Mouse (Mus musculus): ENCODE data around the gene Klhl40. TPM values are rescaled to one million over a fixed set of nuclear protein-coding genes. Genes with fewer than 3 reads are reported as not detected.
A peak's percentile ranks its signal among the peaks of the same experiment; 100 is the strongest.

Gene Klhl40
- polyA plus RNA-seq (2015; fragmentation: Nextera tagmentation; extraction: Ambion mirVana) = 0.27 and 0.32 TPM in 2 replicates

DNA sequence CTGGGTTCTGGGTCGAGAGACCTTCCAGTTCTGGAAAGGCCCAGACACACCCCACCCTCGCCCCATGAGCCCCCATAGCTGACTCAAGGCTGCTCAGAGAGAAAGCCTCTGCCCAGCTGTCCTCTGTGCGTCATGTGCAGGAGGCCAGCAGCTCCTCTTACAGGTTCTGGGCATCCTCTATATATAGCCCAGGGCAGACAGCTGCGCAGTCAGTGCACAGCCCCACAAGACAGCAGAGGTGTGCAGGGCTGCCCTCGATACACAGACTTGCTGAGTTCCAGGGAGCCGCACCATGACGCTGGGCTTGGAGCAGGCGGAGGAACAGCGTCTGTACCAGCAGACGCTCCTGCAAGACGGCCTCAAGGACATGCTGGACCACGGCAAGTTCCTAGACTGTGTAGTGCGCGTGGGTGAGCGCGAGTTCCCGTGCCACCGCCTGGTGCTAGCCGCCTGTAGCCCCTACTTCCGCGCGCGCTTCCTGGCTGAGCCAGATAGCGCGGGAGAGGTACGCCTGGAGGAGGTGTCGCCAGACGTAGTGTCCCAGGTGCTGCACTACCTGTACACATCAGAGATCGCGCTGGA is at the start of gene Klhl40:
TSS of gene Klhl40 (plus strand) at position 124 of the 582 bp plus-strand sequence.
- Histone ChIP-seq H3K36me3 (ENCODE audit: control insufficient read depth, insufficient read depth, low read length) (no peaks in the 10 kb centered on the region), H3K4me2 (ENCODE audit: low read depth, low read length) (peak within 1 kb of the TSS; percentile 54), H3K9me3 (ENCODE audit: control insufficient read depth, low read length) (no peaks in the 10 kb centered on the region), H3K27me3 (replicated peaks; ENCODE audit: control insufficient read depth, insufficient read depth, low read length) (peaks cover 36% of the 10 kb centered on the region), H3K4me1 (ENCODE audit: control insufficient read depth, insufficient read depth, low read length) (peaks cover 5% of the 10 kb centered on the region), H3K4me3 (ENCODE audit: low read length) (peak within 1 kb of the TSS; percentile 37), H3K27ac (ENCODE audit: low read length) (no peak within 1 kb of the TSS), H3K9ac (ENCODE audit: low read depth, low read length) (peak within 1 kb of the TSS; percentile 30; the same call in 1 of the 2 replicates)
- peak; percentile 36; the same call in 1 of the 2 replicates for ATAC-seq
- 15% methylated on average over 30 of the region's 30 CpGs for WGBS

GRCm38 (mm10) chr9:121740490-121740889 is 36.9 kb upstream of the Klhl40 start:
- Histone ChIP-seq H3K4me3 (ENCODE audit: low read length) (no peak overlapping the region), H3K9ac (ENCODE audit: low read depth, low read length) (no peak overlapping the region), H3K27me3 (replicated peaks; ENCODE audit: control insufficient read depth, insufficient read depth, low read length) (no peaks in the 10 kb centered on the region), H3K9me3 (ENCODE audit: control insufficient read depth, low read length) (no peaks in the 10 kb centered on the region), H3K36me3 (ENCODE audit: control insufficient read depth, insufficient read depth, low read length) (peaks cover 7% of the 10 kb centered on the region), H3K4me2 (ENCODE audit: low read depth, low read length) (no peak overlapping the region), H3K4me1 (ENCODE audit: control insufficient read depth, insufficient read depth, low read length) (no peaks in the 10 kb centered on the region), H3K27ac (ENCODE audit: low read length) (no peak overlapping the region)
- 85% methylated on average over 6 of the region's 6 CpGs for WGBS
- ATAC-seq = no peak

- H3K36me3 ChIP-seq (ENCODE audit: control insufficient read depth, insufficient read depth, low read length) = peaks cover 7% of the 10 kb centered on the region
- no peak overlapping the region for H3K27ac ChIP-seq (ENCODE audit: low read length)
- no peaks in the 10 kb centered on the region for H3K4me1 ChIP-seq (ENCODE audit: control insufficient read depth, insufficient read depth, low read length)
- no peak for ATAC-seq
- WGBS = 95% methylated on average over 3 of the region's 3 CpGs
- H3K9ac ChIP-seq (ENCODE audit: low read depth, low read length) = no peak overlapping the region
- H3K4me3 ChIP-seq (ENCODE audit: low read length) = no peak overlapping the region
- H3K27me3 ChIP-seq (replicated peaks; ENCODE audit: control insufficient read depth, insufficient read depth, low read length) = no peaks in the 10 kb centered on the region
- no peak overlapping the region for H3K4me2 ChIP-seq (ENCODE audit: low read depth, low read length)
- no peaks in the 10 kb centered on the region for H3K9me3 ChIP-seq (ENCODE audit: control insufficient read depth, low read length)
Measured at GRCm38 (mm10) chr9:121741168-121741567, 36.2 kb upstream of the Klhl40 start.

DNA sequence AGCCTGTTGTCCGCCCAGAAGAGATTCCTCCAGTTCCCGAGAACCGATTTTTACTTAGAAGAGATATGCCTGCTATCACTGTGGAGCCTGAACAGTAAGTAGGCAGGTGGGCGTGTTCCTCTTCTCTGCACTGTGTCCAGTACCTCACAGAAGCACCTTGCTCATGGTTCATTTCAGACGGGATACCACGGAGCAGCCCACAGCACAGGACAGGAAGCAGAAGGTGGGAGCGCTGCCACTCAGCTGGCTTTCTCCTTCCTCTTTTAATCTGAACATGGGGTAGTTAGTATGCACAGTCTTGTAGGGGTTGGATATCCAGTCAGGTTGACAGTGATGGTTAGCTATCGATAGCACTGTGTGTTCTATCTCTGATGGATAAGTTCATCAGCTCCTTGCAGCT is 33.4 kb upstream of the Klhl40 start:
- H3K4me1 ChIP-seq (ENCODE audit: control insufficient read depth, insufficient read depth, low read length) = no peaks in the 10 kb centered on the region
- H3K4me2 ChIP-seq (ENCODE audit: low read depth, low read length) = no peak overlapping the region
- no peaks in the 10 kb centered on the region for H3K27me3 ChIP-seq (replicated peaks; ENCODE audit: control insufficient read depth, insufficient read depth, low read length)
- peaks cover 19% of the 10 kb centered on the region for H3K36me3 ChIP-seq (ENCODE audit: control insufficient read depth, insufficient read depth, low read length)
- H3K4me3 ChIP-seq (ENCODE audit: low read length) = no peak overlapping the region
- H3K27ac ChIP-seq (ENCODE audit: low read length) = no peak overlapping the region
- no peak overlapping the region for H3K9ac ChIP-seq (ENCODE audit: low read depth, low read length)
- WGBS = 85% methylated on average over 8 of the region's 8 CpGs
- no peaks in the 10 kb centered on the region for H3K9me3 ChIP-seq (ENCODE audit: control insufficient read depth, low read length)
- no peak for ATAC-seq

DNA sequence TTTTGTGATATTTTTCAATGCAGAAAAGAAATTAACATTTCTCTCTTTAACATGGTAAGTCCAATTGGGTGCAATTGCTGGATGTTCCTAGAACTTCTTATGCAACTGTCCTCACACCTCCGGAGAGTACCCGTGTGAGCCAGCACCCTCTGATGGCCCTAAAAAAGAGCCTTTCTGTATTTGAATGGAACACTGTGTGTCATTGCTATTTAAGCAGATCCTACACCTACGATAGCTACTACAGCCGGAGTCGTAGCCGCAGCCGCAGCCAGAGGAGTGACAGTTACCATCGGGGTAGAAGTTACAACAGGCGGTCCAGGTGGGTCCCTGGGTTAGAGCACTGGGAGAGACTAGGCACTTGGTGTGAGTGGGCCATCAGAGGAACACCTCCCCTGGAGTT is 24.6 kb upstream of the Klhl40 start:
- H3K4me1 ChIP-seq (ENCODE audit: control insufficient read depth, insufficient read depth, low read length) = no peaks in the 10 kb centered on the region
- peaks cover 37% of the 10 kb centered on the region for H3K36me3 ChIP-seq (ENCODE audit: control insufficient read depth, insufficient read depth, low read length)
- H3K27me3 ChIP-seq (replicated peaks; ENCODE audit: control insufficient read depth, insufficient read depth, low read length) = no peaks in the 10 kb centered on the region
- 95% methylated on average over 9 of the region's 9 CpGs for WGBS
- no peak for ATAC-seq
- no peak overlapping the region for H3K4me2 ChIP-seq (ENCODE audit: low read depth, low read length)
- H3K4me3 ChIP-seq (ENCODE audit: low read length) = no peak overlapping the region
- no peaks in the 10 kb centered on the region for H3K9me3 ChIP-seq (ENCODE audit: control insufficient read depth, low read length)
- H3K9ac ChIP-seq (ENCODE audit: low read depth, low read length) = no peak overlapping the region
- no peak overlapping the region for H3K27ac ChIP-seq (ENCODE audit: low read length)

DNA sequence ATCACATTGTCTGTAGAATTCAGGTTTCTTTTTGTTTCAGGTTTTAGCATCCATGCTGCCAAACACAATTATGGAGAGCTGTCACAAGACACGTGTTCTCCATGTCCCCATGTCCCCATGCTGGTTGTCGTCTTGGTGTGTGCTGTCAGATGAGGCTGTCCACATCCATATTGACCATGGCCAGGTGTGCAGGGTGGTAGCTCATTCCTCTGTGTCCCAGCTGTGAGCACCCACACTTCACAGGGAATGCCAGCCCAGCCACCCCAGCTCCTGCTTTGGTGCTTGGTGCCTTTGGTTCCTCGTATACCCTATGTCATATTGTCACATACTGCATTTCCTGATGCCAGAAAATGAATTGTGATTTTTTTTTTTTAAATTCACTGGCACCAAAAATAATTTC is 22.8 kb upstream of the Klhl40 start:
- Histone ChIP-seq H3K9me3 (ENCODE audit: control insufficient read depth, low read length) (no peaks in the 10 kb centered on the region), H3K27me3 (replicated peaks; ENCODE audit: control insufficient read depth, insufficient read depth, low read length) (no peaks in the 10 kb centered on the region), H3K4me2 (ENCODE audit: low read depth, low read length) (no peak overlapping the region), H3K27ac (ENCODE audit: low read length) (no peak overlapping the region), H3K4me1 (ENCODE audit: control insufficient read depth, insufficient read depth, low read length) (peaks cover 15% of the 10 kb centered on the region), H3K4me3 (ENCODE audit: low read length) (no peak overlapping the region), H3K36me3 (ENCODE audit: control insufficient read depth, insufficient read depth, low read length) (peaks cover 28% of the 10 kb centered on the region), H3K9ac (ENCODE audit: low read depth, low read length) (no peak overlapping the region)
- ATAC-seq = no peak
- WGBS = 80% methylated on average over 3 of the region's 3 CpGs

DNA sequence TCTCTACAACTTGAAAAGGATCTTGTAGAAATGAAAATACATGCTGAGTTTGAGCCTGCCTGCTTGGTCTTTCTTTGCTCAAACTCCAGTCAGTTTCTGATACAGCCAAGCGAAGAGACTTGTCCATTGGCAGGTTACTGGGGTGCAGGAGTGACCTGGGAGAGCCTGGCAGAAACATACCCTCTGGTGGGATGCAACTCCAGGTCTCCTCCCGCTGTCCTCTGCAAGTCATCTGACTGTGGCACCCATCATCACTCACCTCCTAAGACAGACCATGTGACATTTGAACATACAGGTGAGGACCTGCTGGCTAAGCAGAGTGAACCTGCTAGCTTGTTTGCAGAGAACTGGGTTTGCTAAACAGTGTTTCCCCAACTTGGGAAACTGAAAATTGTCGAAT is 20.6 kb upstream of the Klhl40 start:
- Histone ChIP-seq H3K4me1 (ENCODE audit: control insufficient read depth, insufficient read depth, low read length) (peaks cover 29% of the 10 kb centered on the region), H3K9ac (ENCODE audit: low read depth, low read length) (no peak overlapping the region), H3K27me3 (replicated peaks; ENCODE audit: control insufficient read depth, insufficient read depth, low read length) (no peaks in the 10 kb centered on the region), H3K27ac (ENCODE audit: low read length) (no peak overlapping the region), H3K9me3 (ENCODE audit: control insufficient read depth, low read length) (no peaks in the 10 kb centered on the region), H3K4me3 (ENCODE audit: low read length) (no peak overlapping the region), H3K4me2 (ENCODE audit: low read depth, low read length) (no peak overlapping the region), H3K36me3 (ENCODE audit: control insufficient read depth, insufficient read depth, low read length) (peaks cover 13% of the 10 kb centered on the region)
- no peak for ATAC-seq
- 78% methylated on average over 3 of the region's 3 CpGs for WGBS

DNA sequence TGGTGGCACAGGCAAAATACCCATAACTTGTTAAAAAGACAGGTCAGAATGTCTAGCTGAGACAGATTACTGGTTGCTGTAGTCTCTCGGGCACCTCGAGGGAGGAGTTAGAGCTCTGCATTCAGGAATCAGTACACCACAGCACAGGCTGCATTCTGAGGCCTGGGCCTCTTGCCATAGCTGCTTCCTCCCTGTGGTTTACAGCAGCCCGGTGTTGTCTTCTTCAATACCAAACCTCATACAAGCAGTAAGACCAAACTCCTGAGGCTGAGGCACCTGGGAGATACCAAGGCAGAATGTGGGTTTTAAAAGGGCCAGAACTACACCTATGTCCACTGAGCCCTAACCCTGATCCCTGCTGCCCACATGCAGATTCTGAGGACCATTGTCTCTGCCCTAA is 20.0 kb upstream of the Klhl40 start:
- Histone ChIP-seq H3K27ac (ENCODE audit: low read length) (no peak overlapping the region), H3K9me3 (ENCODE audit: control insufficient read depth, low read length) (no peaks in the 10 kb centered on the region), H3K4me2 (ENCODE audit: low read depth, low read length) (no peak overlapping the region), H3K9ac (ENCODE audit: low read depth, low read length) (no peak overlapping the region), H3K4me1 (ENCODE audit: control insufficient read depth, insufficient read depth, low read length) (peaks cover 31% of the 10 kb centered on the region), H3K36me3 (ENCODE audit: control insufficient read depth, insufficient read depth, low read length) (peaks cover 12% of the 10 kb centered on the region), H3K27me3 (replicated peaks; ENCODE audit: control insufficient read depth, insufficient read depth, low read length) (no peaks in the 10 kb centered on the region), H3K4me3 (ENCODE audit: low read length) (no peak overlapping the region)
- ATAC-seq = no peak
- 60% methylated on average over 3 of the region's 3 CpGs for WGBS

DNA sequence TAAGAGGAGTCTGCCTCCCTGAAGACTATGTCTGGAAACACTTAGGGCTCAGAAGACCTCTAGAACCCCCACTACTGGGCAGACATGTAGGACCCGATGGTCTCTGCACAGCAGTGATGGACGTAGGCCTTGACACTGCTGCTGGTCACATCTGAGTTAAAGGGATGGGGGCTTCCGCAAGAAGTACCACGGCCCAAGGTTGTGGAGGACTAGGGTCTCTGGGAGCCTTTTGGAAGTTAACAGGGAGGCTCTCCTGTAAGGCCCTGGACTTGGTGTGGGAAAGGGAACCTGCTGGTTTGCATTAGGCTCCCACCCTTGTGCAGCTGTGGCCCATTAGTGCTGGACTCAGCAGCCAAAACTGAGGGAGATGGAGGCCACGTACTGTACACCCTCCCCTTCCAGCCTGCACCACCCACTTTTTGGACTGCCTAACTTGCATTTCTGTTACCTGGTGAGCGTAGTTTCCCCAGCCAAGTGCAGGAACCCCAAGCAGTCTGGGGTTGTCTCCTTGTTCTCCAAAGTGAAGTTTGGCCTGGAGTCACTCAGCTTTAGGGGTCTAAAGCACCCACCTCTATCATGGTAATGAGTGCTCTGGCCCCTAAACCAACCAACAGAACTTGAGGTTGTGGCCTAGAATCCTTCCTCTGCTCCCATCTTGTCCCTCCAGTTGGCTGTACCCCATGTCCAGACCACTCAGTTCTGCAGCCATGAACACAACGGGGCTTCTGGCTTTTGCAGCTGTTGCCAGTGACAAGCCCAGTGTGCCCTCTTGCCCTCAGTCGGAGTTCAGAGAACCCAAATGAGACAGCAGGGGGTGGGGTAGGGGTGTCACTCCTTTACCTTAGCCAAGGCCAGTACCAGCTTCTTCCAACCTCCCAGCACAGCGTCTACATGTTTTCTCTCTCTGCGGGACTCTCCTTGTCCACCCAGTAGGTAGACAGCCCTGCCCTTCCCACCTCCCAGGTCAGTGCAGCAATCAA is 19.3 kb upstream of the Klhl40 start:
- Histone ChIP-seq H3K36me3 (ENCODE audit: control insufficient read depth, insufficient read depth, low read length) (peaks cover 11% of the 10 kb centered on the region), H3K4me3 (ENCODE audit: low read length) (peak overlapping the region; percentile 81), H3K9ac (ENCODE audit: low read depth, low read length) (peak overlapping the region; percentile 92), H3K9me3 (ENCODE audit: control insufficient read depth, low read length) (no peaks in the 10 kb centered on the region), H3K27ac (ENCODE audit: low read length) (no peak overlapping the region), H3K4me1 (ENCODE audit: control insufficient read depth, insufficient read depth, low read length) (peaks cover 31% of the 10 kb centered on the region), H3K27me3 (replicated peaks; ENCODE audit: control insufficient read depth, insufficient read depth, low read length) (no peaks in the 10 kb centered on the region), H3K4me2 (ENCODE audit: low read depth, low read length) (peak overlapping the region; percentile 97)
- 53% methylated on average over 10 of the region's 10 CpGs for WGBS
- no peak for ATAC-seq

Measured in intestine, embryonic 16.5 days (tissue).